Mouse (Mus musculus): ENCODE results near the gene Stat3. TPM values are rescaled to one million over a fixed set of nuclear protein-coding genes. Genes with fewer than 3 reads are reported as not detected.
A peak's percentile ranks its signal among the peaks of the same experiment; 100 is the strongest.

The Stat3 gene
- polyA plus RNA-seq, 1 experiment from 2014 or later = 27.8 TPM

DNA sequence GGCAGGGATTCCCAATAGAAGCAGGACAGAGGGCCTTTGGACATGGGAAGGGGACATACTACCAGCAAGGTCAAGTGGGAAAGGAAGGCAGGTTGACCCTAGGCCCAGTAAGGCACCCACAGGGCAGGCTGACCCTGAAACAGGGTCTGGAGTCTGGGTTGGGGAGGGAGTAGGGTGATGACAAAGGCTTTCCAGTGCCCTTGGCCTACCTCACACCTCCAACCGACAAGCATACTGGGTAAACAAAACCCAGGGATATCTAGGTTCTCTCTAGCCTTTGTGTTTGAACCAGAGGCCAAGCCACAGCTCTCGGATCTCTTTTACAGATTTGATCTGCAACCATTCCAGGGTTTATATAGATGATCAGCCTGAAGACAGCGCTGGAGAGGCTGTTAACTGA is 51.6 kb downstream of the Stat3 start:
- Histone ChIP-seq H3K9ac (ENCODE audit: low read length) (no peak overlapping the region), H3K4me2 (ENCODE audit: low read depth, low read length, severe bottlenecking) (no peak overlapping the region), H3K4me1 (replicated peaks; ENCODE audit: control insufficient read depth, insufficient read depth, low read length) (no peaks in the 10 kb centered on the region), H3K27me3 (ENCODE audit: control insufficient read depth, insufficient read depth, low read length) (no peaks in the 10 kb centered on the region), H3K36me3 (ENCODE audit: control insufficient read depth, insufficient read depth, low read length) (no peaks in the 10 kb centered on the region), H3K27ac (ENCODE audit: low read depth, low read length) (no peak overlapping the region), H3K9me3 (ENCODE audit: control insufficient read depth, low read length) (no peaks in the 10 kb centered on the region), H3K4me3 (ENCODE audit: low read depth, low read length) (no peak overlapping the region)
- no peak for DNase-seq (ENCODE audit: low spot score)
- ATAC-seq (replicated peaks; ENCODE audit: low FRiP score) = no peak
- 80% methylated on average over 3 of the region's 3 CpGs for WGBS

DNA sequence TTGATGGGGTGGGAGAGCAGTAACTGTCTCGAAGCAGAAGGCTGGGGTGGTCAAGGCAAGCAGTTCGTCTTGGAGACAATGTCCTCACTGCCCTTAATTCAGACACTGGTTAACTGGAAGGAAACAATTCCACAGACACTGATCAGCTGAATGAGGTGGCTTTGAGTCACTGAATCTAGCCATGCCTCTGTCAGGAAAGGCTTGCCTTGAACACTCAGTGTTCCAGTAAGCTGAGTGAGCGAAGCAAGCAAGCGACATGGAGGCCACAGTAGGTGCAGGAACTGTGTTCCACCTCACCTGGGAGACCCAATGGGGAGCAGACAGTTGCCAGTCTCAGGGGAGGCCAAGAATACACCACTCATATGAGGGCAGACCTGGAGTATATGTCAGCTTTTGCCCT is 52.1 kb downstream of the Stat3 start:
- Histone ChIP-seq H3K36me3 (ENCODE audit: control insufficient read depth, insufficient read depth, low read length) (no peaks in the 10 kb centered on the region), H3K4me2 (ENCODE audit: low read depth, low read length, severe bottlenecking) (no peak overlapping the region), H3K27ac (ENCODE audit: low read depth, low read length) (no peak overlapping the region), H3K4me3 (ENCODE audit: low read depth, low read length) (no peak overlapping the region), H3K9ac (ENCODE audit: low read length) (no peak overlapping the region), H3K27me3 (ENCODE audit: control insufficient read depth, insufficient read depth, low read length) (no peaks in the 10 kb centered on the region), H3K9me3 (ENCODE audit: control insufficient read depth, low read length) (no peaks in the 10 kb centered on the region), H3K4me1 (replicated peaks; ENCODE audit: control insufficient read depth, insufficient read depth, low read length) (no peaks in the 10 kb centered on the region)
- 83% methylated on average over 4 of the region's 4 CpGs for WGBS
- no peak for ATAC-seq (replicated peaks; ENCODE audit: low FRiP score)
- DNase-seq (ENCODE audit: low spot score) = no peak

DNA sequence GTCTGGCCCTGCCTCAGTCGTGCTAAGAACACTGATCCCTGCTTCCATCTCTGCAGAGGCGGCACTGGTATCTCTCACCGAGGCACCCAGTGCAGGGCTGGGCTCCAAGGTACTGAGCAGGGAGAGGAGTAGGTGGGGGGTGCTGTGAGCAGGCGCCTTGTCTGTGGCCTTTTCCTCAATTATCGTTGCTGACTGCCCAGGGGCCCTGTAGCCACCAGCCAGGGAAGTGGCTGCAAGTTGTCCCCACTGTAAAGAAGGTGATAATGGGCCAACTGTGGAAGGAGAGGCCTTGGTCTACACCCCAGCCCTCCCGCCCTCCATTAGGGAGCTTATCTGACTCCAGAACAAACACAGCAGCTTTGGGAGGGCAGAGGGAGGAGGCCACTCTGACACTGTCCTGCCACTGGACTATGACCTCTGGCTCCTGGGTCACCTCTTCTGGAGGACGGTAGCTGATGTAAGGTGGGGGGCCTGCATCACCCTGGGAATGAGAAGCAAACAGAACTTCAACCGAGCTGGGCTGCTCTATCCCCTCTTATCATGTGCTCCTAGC is 53.1 kb downstream of the Stat3 start:
- Histone ChIP-seq H3K27me3 (ENCODE audit: control insufficient read depth, insufficient read depth, low read length) (no peaks in the 10 kb centered on the region), H3K36me3 (ENCODE audit: control insufficient read depth, insufficient read depth, low read length) (no peaks in the 10 kb centered on the region), H3K9ac (ENCODE audit: low read length) (no peak overlapping the region), H3K4me3 (ENCODE audit: low read depth, low read length) (no peak overlapping the region), H3K4me1 (replicated peaks; ENCODE audit: control insufficient read depth, insufficient read depth, low read length) (no peaks in the 10 kb centered on the region), H3K4me2 (ENCODE audit: low read depth, low read length, severe bottlenecking) (0 out of 2 replicates have a peak overlapping the region, but pooled peaks have one; percentile 11), H3K9me3 (ENCODE audit: control insufficient read depth, low read length) (no peaks in the 10 kb centered on the region), H3K27ac (ENCODE audit: low read depth, low read length) (no peak overlapping the region)
- DNase-seq (ENCODE audit: low spot score) = no peak
- WGBS = 71% methylated on average over 8 of the region's 8 CpGs
- no peak for ATAC-seq (replicated peaks; ENCODE audit: low FRiP score)

- no peaks in the 10 kb centered on the region for H3K9me3 ChIP-seq (ENCODE audit: control insufficient read depth, low read length)
- ATAC-seq (replicated peaks; ENCODE audit: low FRiP score) (no peak), DNase-seq (ENCODE audit: low spot score) (no peak)
- no peaks in the 10 kb centered on the region for H3K36me3 ChIP-seq (ENCODE audit: control insufficient read depth, insufficient read depth, low read length)
- H3K4me3 ChIP-seq (ENCODE audit: low read depth, low read length) = no peak overlapping the region
- H3K27ac ChIP-seq (ENCODE audit: low read depth, low read length) = no peak overlapping the region
- no peaks in the 10 kb centered on the region for H3K27me3 ChIP-seq (ENCODE audit: control insufficient read depth, insufficient read depth, low read length)
- H3K4me2 ChIP-seq (ENCODE audit: low read depth, low read length, severe bottlenecking) = no peak overlapping the region
- no peak overlapping the region for H3K9ac ChIP-seq (ENCODE audit: low read length)
- H3K4me1 ChIP-seq (replicated peaks; ENCODE audit: control insufficient read depth, insufficient read depth, low read length) = no peaks in the 10 kb centered on the region
Observed at GRCm38 (mm10) chr11:100885472-100885871, 53.9 kb downstream of the Stat3 start.

GRCm38 (mm10) chr11:100883640-100884039 is 55.7 kb downstream of the Stat3 start:
- H3K4me3 ChIP-seq (ENCODE audit: low read depth, low read length) = no peak overlapping the region
- ATAC-seq (replicated peaks; ENCODE audit: low FRiP score) (no peak), DNase-seq (ENCODE audit: low spot score) (no peak)
- no peak overlapping the region for H3K27ac ChIP-seq (ENCODE audit: low read depth, low read length)
- WGBS = 87% methylated on average over 10 of the region's 10 CpGs
- no peak overlapping the region for H3K4me2 ChIP-seq (ENCODE audit: low read depth, low read length, severe bottlenecking)
- no peaks in the 10 kb centered on the region for H3K4me1 ChIP-seq (replicated peaks; ENCODE audit: control insufficient read depth, insufficient read depth, low read length)
- no peaks in the 10 kb centered on the region for H3K36me3 ChIP-seq (ENCODE audit: control insufficient read depth, insufficient read depth, low read length)
- no peaks in the 10 kb centered on the region for H3K27me3 ChIP-seq (ENCODE audit: control insufficient read depth, insufficient read depth, low read length)
- no peak overlapping the region for H3K9ac ChIP-seq (ENCODE audit: low read length)
- H3K9me3 ChIP-seq (ENCODE audit: control insufficient read depth, low read length) = no peaks in the 10 kb centered on the region

DNA sequence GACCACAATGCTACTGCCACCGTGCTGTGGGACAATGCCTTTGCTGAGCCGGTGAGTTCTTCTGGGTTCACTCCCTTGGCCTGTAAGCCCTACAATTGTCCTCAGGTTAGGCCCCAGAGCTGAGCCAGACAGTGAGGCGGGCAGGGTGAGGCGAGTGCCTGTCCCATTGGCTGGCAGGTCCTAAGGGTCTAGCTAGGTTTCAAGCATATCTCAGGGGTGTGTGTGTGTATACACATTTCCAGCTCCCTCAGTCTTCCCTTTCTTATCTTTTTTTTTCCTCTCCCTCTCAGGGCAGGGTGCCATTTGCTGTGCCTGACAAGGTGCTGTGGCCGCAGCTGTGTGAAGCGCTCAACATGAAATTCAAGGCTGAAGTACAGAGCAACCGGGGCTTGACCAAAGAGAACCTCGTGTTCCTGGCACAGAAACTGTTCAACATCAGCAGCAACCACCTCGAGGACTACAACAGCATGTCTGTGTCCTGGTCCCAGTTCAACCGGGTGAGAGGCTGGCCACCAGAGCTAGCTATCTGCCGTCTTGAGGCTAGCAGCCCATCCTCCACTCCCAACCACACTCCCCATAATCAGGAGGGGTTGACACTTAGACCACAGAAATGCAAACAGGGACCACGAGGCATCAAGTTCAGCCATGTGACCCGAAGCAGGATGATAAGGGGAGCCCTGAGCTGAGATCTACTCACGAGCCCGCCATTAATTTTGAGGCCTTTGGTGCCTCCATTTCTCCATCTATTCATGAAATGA is 59.8 kb downstream of the Stat3 start:
- Histone ChIP-seq H3K9ac (ENCODE audit: low read length) (no peak overlapping the region), H3K4me1 (replicated peaks; ENCODE audit: control insufficient read depth, insufficient read depth, low read length) (no peaks in the 10 kb centered on the region), H3K4me3 (ENCODE audit: low read depth, low read length) (no peak overlapping the region), H3K4me2 (ENCODE audit: low read depth, low read length, severe bottlenecking) (no peak overlapping the region), H3K36me3 (ENCODE audit: control insufficient read depth, insufficient read depth, low read length) (no peaks in the 10 kb centered on the region), H3K27ac (ENCODE audit: low read depth, low read length) (no peak overlapping the region), H3K27me3 (ENCODE audit: control insufficient read depth, insufficient read depth, low read length) (no peaks in the 10 kb centered on the region), H3K9me3 (ENCODE audit: control insufficient read depth, low read length) (no peaks in the 10 kb centered on the region)
- DNase-seq (ENCODE audit: low spot score) (no peak), ATAC-seq (replicated peaks; ENCODE audit: low FRiP score) (no peak)
- 87% methylated on average over 15 of the region's 15 CpGs for WGBS

- Histone ChIP-seq H3K4me3 (ENCODE audit: low read depth, low read length) (no peak overlapping the region), H3K9me3 (ENCODE audit: control insufficient read depth, low read length) (no peaks in the 10 kb centered on the region), H3K4me1 (replicated peaks; ENCODE audit: control insufficient read depth, insufficient read depth, low read length) (no peaks in the 10 kb centered on the region), H3K27ac (ENCODE audit: low read depth, low read length) (no peak overlapping the region), H3K36me3 (ENCODE audit: control insufficient read depth, insufficient read depth, low read length) (no peaks in the 10 kb centered on the region), H3K27me3 (ENCODE audit: control insufficient read depth, insufficient read depth, low read length) (no peaks in the 10 kb centered on the region), H3K9ac (ENCODE audit: low read length) (no peak overlapping the region), H3K4me2 (ENCODE audit: low read depth, low read length, severe bottlenecking) (no peak overlapping the region)
- DNase-seq (ENCODE audit: low spot score) = no peak
- 80% methylated on average over 3 of the region's 3 CpGs for WGBS
- ATAC-seq (replicated peaks; ENCODE audit: low FRiP score) = no peak
Observed at GRCm38 (mm10) chr11:100875761-100876160, 63.6 kb downstream of the Stat3 start.

- H3K27ac ChIP-seq (ENCODE audit: low read depth, low read length) = no peak overlapping the region
- no peak overlapping the region for H3K9ac ChIP-seq (ENCODE audit: low read length)
- H3K4me3 ChIP-seq (ENCODE audit: low read depth, low read length) = no peak overlapping the region
- H3K4me1 ChIP-seq (replicated peaks; ENCODE audit: control insufficient read depth, insufficient read depth, low read length) = no peaks in the 10 kb centered on the region
- ATAC-seq (replicated peaks; ENCODE audit: low FRiP score) = no peak
- H3K36me3 ChIP-seq (ENCODE audit: control insufficient read depth, insufficient read depth, low read length) = no peaks in the 10 kb centered on the region
- no peaks in the 10 kb centered on the region for H3K9me3 ChIP-seq (ENCODE audit: control insufficient read depth, low read length)
- WGBS = 83% methylated on average over 8 of the region's 8 CpGs
- DNase-seq (ENCODE audit: low spot score) = no peak
- no peak overlapping the region for H3K4me2 ChIP-seq (ENCODE audit: low read depth, low read length, severe bottlenecking)
- H3K27me3 ChIP-seq (ENCODE audit: control insufficient read depth, insufficient read depth, low read length) = no peaks in the 10 kb centered on the region
Observed at GRCm38 (mm10) chr11:100870968-100871350, 68.4 kb downstream of the Stat3 start.

Measured in forebrain, embryonic 11.5 days (tissue).